Mouse (Mus musculus): ENCODE data around the gene Mgat4a.

DNA sequence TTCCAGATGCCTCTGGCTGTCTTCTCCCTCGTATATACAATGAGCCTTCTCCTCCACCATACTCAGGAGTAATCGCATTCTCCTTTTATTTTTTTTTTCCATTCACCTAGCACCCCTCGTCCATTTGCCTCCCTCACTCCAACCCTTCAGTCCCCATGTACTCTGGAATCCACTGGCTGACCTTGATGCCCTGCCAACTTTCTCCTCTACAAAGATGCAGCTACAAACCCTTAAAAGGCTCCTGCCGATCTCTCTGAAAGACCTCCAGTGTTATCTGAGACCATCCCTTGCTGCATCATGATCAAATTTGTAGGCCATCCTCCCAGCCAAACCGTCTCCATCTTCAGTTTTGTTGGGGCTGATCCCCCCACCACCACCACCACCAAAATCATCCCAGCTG, 31.4 kb downstream of the Mgat4a start:
- TF ChIP-seq TAL1 (IDR thresholded peaks at IDR 0.05; ENCODE audit: low read length), result no peak
- no peak for TF ChIP-seq GATA1 (IDR thresholded peaks at IDR 0.05; ENCODE audit: low read length)

Measured in erythroblast, embryonic 14.5 days (primary cell).